Mouse (Mus musculus) heart, embryonic 10.5 days (tissue): ENCODE measurements around the gene Pde4d. TPM values are rescaled to one million over a fixed set of nuclear protein-coding genes. Genes with fewer than 3 reads are reported as not detected.

Experiments used
- microRNA counts: library from miRNA; unstranded; fragments of <30 nt; microRNA quantifications from one replicate; lab custom pipeline; 2017
- microRNA-seq: library from miRNA; unstranded; fragments of <30 nt; microRNA quantifications from one replicate; pipeline ENCODE4, GENCODE M21; 2017
- polyA plus RNA-seq: library from polyadenylated mRNA; unstranded; fragments of >200 nt; fragmentation: Nextera tagmentation; extraction: Ambion mirVana; gene quantifications from 2 replicates; pipeline ENCODE4 v1.2.1, GENCODE M21; 2016

Gene Pde4d
- polyA plus RNA-seq, 1 experiment from 2014 or later, result 24.9 TPM

MicroRNAs within 50 kb of the gene (microRNA counts, 519-probe panel; counts per million panel counts)
- microRNA mmu-miR-1904 (lab: Ali Mortazavi, UCI), result not detected
- not detected for microRNA mmu-miR-582-3p (lab: Ali Mortazavi, UCI)
- not detected for microRNA mmu-miR-582-5p (lab: Ali Mortazavi, UCI)

Small RNAs within 50 kb of the gene (microRNA-seq; reads per million reads assigned to microRNA genes)
- not detected for gene Mir1904
- 10.9 reads per million, percentile 25 among the genes with 10 or more reads in this experiment for gene Mir582

Other genes with a start within 250 kb of the Pde4d start
- gene Elovl7, start 235.5 kb upstream of the Pde4d start, polyA plus RNA-seq, result 1.2 and 1.6 TPM in 2 replicates
- gene Depdc1b, start 133.6 kb upstream of the Pde4d start, polyA plus RNA-seq, result 6.5 and 10.0 TPM in 2 replicates